Mouse (Mus musculus): Measurements from ENCODE around the gene B4galt5.

Gene B4galt5

DNA sequence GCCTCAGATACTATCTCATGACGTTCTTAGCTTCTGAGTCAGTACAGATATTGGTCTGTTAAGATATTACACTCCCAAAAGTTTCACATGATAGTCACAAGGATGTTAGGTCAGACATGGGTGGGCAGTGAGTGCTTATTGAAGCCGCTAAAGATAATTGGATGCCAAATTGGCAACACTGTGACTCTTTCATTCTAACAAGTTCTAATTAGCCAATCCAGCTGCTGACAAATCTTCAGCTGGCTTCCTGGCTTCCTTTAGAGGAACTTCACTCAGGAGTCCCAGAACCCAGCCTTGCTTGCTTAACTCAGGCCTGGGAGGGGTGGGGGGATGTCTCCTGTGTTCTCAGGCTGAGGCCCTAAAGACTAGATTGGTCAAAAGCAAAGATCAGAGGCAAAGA is 9.5 kb upstream of the B4galt5 start:
- DNase-seq, result no peak

DNA sequence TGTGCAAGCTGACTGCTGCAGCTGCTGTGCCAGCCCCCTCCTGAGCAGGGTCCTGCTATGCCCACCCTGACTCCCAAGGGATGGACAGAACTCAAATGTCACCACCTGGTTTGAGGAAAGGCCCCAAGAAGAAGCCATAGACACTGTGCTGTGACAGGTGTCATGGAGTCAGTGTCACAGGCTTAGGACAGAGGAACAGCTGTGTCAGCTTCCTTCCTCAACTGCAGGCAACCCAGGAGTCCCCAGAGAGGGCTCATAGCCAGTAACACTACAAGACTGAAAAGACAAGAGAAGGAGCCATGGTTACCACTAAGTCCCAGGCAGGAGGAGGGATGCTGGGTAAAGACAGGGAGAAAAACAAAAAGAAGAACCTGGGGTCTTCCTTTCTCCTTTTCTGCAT is 7.9 kb upstream of the B4galt5 start:
- DNase-seq, result no peak

DNA sequence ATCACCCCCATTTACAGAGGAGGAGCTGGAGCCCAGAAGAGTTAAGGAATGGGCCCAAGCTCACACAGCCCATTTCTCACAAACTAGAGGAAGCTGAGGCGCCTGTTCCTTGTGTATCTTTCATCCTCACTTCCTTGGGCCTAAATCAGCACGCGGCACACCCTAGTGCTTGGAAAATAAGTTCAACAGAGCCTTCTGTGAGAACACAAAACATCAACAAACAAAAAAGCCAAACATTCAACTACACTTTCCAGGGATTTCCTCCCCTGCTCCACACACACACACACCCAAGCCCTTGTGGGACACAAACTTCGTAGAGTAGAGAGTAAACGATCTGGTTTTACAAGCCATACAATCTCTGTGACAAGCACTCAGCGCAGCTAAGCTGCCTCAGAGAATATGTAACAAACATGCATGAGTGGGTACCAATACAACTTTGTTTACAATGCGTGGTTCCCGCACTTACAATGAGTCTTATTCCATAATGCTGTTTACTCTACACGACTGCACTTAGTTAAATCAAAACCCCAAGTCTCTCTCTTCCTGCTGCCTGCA is 5.7 kb upstream of the B4galt5 start:
- DNase-seq, result no peak

DNA sequence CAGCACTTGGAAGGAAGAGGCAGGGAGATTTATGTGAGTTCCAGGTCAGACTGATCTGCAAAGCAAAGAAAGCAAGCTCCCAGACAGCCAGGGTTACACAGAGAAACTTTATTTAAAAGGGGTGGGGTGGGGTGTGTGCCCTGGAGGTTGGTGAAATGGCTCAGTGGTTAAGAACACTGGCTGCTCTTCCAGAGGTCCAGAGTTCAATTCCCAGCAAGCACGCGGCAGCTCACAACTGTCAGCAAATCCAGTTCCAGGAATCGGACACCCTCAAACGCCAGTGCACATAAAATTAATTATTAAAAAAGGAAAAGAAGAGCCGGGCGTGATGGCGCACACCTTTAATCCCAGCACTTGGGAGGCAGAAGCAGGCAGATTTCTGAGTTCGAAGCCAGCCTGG is 5.1 kb upstream of the B4galt5 start:
- no peak for DNase-seq

DNA sequence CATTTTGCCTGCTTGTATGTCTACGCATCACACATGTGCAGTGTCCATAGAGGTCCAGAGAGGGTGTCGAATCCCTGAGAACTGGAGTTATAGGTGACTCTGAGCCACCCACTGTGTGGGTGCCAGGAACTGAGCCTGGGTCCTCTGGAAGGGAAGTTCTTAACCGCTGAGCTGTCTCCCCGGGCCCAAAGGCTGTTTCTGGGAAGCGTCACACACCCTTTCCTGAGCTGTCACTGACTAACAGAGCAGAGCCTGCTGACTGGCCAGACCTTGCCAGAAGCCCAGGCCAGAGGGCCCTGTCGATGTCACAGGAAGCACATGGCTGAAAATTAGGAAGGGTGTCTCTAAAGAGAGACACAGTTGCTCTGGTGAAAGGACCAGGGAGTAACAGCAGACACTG is 3.5 kb upstream of the B4galt5 start:
- no peak for DNase-seq

DNA sequence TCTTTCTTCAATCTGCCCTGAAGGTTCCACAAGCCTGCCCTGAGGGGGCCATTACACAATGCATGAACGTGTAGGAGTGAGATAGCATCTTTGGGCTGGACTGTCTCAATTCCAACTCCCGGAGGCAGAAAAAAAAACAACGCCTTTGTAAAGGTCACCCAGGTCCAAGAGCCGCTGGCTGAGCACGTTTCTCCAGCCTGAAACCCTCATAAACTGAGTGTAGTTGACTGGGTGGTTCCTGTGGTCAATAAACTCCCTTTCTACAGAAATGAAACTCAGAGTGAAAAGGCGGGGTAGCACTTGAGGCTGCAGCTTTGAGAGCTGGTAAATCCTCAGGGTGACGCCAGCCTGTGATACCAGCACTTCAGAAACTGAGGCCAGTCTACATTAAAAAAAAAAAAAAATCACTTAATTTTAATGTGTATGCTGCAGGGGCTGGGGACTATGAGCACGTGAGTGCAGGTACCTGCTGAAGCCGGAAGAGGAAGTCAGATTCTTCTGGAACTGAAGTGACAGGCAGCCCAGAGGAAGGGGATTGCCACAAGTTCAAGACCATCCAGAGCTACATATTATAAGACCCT is 2.5 kb upstream of the B4galt5 start:
- DNase-seq, result no peak

DNA sequence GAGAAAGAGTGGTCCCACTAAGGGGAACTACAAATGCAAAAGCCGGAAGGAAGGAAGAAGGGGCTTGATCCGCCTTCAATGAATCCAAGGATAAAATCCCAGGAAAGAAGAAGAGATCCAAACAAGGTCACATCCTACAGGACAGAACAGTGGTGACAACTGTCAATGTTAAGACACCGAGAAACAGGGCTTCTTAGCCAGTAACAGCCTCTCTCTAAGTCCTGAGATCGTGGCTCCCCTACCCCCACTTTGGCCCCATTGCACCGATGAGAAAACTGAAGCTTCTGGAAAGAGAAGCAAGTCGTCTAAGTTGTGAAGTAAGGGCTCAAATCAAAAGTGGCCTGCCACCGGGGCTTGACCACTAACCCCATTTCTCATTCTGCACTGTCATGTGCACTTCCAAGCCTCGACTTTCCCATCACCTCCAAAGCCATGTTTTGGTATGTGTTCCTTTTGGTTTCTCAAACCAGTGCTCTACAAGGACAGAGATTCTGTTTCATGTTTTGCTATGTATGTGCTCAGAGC is 1.2 kb upstream of the B4galt5 start:
- no peak for DNase-seq

DNA sequence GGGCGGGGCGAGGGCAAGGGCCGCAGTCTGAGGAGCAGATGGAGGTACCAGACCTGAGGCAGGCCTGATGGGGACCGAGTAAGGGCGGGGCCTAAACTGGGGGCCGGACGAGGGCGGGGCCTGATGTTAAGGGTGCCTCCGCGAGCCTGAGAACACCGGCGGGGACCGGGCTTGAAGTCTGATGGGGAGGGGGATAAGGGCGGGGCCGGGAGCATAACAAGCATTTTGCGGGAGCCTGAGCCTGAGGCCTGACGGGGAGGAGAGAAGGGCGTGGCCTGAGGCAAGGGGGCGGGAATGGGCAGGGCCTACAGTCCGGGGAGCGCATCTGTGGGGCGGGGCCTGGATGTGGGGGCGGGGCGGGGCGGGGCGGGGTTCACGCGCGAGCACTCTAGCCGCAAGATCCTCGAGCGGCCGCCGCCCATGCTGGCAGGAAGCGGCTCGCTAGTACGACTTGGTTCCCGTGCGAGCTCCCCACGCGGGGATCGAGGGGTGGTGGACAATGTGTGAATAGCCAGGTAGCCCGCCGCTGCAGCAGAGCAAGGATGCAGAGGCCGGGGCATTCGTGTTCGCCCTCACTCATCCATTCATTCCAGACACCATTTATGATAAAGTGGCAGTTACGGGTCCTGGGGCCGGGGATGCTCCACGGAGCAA is 427 bp upstream of the B4galt5 start:
- DNase-seq, result peak; percentile 95

DNA sequence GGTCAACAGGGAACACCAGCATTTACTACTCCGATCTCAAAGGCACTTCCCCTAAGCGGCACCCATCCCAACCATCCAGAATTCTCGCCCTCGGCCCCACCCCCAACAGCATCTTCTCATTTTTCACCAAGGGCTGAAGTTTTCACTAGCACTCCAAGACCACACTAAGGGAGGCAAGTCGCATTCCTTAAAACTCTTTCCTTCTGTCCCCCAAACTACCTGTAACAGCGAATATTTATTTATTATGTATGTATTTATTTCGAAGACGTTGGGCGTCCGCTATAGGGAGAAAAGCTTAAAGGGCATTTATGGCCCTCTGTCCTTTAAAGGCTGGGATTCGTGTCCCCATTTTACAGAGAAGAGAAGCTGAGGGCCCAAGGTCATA is 1.0 kb downstream of the B4galt5 start:
- DNase-seq, result peak; percentile 31

DNA sequence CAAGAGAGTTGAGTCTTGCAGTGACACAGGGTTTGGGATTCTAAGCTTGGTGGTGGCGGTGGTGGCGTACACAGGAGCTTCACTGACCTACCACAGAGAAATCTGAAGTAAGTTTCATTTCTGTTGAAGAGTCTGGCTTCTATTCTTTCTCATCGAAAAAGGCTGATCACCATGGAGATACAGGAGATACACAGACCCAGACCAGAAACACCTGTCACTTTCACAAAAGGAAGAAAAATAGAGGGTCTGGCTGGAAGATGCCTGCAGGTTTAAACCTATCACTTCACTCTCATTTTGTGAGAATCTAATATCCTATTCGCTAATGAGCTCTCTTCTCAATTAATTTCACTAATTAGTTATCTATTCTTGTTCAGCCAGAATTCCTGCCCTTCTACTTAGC is 1.6 kb downstream of the B4galt5 start:
- no peak for DNase-seq

DNA sequence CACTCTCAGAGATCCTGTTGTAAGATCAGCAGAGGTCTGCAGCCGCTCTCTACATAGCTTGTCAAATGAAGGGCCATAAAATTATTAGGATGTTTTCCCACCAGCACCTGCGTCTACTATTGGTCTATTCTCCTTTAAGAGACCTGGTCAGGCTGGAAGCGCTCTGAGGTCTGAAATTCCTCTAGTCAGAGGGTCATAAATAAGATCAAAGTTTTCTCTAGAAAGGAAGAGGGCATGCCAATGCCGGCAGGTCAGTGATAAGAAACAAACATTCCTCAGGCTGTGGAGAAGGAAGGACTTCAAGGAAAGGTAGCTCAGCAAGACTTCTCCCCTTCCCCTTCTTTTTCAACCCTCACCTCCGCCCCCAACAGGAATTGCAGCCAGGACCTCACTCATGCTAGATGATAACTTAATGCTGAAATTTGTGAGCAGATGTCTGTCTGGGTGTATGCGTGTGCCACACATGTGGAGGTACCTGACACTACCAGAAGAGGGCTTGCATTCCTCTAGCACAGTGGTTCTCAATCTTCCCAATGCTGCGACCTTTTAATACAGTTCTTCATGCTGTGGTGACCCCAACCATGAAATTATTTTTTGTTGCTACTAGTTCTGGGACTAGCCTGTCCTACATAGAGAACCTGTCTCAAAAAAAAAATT is 3.3 kb downstream of the B4galt5 start:
- no peak for DNase-seq

DNA sequence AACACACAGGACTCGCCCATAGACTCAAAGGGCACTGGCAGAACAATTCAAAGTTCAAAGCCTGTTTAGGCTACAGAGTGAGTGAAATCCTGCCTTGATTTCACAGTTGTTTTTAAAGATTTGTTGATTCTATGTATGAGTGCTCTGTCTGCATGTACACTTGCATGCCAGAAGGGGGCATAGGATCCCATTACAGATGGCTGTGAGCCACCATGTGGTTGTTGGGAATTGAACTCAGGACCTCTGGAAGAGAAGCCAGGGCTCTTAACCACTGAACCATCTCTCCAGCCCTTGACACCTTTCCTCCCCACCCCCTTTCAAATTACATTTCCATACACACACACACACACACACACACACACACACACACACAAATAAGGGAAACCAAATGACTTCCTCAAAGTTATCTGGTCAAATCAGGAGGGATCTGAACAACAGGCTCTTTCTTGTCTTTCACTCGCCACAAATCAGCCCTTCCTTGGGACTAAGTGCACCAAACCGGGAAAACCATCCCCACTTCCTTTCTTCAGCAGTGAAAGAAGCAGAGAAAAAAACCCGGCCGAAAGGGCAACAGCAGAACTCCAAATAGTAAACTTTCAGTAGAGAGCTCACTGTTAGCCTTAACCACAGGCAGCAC is 4.0 kb downstream of the B4galt5 start:
- no peak for DNase-seq

DNA sequence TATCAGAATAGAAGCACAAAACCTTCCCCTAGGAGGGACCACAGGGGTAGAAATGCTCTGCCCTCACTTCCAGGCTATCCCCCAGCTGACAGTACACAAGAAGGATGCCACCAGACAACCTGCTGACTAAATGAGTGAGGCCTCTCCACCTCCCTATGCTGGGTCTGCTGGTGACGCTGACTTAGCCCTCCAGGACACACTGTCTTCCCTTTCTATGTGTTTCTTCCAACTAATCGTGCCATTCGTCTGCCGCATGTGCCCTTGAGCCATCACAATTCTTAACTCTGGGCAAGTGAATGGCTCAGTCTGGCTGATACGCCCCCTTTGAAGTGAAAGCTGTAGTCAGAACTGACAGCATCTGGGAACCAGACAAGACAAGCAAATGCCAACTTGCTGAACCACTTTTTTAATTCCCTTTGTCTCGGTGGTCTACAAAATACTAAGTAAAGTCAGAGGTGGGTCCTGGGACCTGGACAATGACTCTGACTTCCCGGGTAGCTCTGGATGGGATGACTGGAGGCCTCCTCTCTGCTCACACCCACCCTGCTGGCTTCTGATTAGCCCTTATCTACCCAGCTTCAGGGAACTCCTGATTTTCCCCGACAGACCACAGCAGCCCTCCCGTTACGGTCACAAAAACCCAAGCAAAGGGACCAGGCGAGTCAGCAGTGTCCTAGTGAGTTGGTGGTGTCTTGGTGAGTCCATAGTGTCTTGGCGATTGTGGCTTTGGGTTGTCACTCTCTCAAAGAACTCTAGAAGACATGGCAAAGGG is 5.4 kb downstream of the B4galt5 start:
- DNase-seq, result no peak

DNA sequence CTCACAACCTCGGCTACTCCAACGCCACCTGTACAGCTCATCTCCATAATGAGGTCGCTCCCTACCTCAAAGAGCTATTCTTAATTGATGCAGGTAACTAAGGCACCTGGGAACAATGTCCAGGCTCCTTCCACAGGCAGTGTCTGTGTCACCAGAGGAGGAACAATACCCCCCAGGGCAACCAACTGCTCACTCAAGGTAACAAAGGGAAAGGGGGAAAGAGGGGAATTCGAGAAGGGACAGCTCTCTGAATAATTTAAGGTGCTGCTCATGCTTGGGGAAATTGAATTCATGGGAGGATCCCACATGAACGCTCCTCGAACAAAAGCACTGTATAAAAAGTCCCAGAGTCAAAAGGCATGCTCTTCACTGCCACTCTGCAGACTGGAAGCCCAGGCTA is 6.1 kb downstream of the B4galt5 start:
- DNase-seq, result no peak

DNA sequence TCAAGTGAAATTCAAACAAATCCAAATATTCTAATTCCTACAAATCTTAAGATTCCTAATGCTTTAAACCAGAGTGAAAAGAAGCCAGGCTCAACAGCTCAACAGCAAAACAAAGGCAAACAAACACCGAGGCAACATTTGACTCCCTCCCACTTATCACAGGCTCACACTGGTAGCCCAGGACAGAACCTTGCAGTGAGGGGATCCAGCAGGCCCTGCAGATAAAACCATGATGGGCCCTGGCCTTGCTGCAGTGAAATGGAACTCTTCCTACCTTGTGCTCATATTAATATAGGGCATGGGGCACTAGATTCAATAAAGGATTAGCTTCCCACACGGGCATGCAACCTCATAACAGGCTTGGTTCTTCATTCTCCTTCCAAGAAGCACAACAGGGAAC is 11.4 kb downstream of the B4galt5 start:
- no peak for DNase-seq

DNA sequence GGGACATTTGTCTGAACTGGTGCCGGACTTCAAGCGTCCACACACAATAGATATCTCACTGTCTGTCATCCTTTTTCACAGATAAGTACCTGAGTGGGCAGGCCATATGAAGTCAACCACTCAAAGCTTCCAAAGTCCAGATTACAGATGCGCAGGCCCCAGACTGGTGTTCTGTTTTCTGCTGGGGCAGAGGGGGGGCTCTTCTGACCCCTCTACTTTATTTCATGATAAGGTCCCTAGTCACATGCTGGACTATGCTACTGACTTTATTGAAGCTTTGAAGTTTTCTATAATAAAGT is 11.8 kb downstream of the B4galt5 start:
- DNase-seq, result no peak

DNA sequence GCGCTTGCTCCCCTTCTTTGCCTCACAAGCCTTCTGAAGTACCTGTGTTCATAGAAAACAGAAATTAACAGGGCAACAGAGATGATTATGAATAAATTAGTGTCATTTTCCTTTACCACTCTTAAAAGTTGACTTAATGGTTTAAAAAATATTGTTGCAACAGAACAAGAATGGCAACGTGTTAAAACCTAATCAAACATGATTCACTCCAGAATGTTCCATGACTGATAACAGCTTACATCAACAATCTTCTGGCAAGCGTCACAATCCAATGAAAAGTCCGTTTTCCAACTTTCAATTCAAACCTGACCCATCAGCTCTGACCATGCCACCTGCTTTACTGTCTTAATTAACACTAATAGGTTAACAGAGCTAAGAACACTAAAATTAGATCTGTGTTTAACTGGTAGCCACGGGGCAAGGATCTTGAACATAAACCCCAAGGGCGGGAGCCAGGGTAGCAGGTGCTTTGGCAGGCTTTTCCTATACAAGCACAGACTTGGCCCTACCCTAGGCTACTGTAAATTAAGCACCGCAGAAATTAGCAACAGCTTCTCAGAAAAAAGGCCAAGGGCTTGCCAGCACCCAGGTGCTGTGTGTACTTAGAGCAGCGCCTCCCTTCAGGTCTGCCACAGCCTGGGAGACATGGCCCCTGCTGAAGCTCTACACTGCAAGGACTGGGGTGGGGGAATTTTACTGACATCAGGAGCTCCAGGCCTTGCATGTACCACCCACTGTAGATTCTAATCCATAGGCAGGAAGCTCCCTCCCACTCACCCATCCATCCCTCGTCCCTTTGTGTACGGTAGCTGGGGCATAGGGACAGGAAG is 12.4 kb downstream of the B4galt5 start:
- no peak for DNase-seq

DNA sequence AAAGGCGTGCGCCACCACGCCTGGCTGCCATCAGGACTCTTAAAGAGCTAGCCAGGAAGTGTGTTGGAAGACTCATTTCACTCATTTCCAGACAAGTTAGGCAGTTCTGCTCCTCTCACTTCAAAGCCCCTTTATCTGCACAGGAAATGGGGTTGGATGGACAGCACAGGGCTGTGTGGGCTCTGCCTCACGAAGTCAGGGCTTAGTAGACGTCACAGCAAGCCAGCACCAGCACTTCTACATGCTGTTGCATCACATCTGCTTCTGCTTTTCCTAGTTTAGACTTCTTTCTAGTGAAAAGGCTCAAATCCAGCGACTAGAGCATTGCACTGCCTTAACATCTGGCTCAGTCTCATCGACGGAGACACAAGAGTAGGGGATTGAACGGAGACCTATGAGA is 13.9 kb downstream of the B4galt5 start:
- no peak for DNase-seq

DNA sequence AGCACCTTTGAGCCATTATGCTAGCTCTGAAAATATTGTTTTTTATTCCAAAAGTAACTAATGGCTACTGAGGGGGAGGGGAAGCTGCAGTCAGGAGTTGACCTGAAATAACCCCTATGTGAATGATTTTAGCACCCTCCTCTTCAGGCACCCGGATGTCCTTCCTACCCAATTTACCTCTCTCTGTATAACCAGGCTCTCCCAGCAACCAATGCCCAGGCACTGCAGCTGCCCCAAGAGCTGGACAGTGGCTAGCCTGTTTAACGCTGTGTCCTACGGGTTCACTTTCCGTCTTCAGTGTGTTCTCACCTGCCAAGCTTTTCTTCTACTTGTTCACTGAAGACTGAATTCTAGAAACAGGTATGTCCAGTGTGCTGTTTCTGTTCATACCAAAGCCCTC is 14.7 kb downstream of the B4galt5 start:
- no peak for DNase-seq

DNA sequence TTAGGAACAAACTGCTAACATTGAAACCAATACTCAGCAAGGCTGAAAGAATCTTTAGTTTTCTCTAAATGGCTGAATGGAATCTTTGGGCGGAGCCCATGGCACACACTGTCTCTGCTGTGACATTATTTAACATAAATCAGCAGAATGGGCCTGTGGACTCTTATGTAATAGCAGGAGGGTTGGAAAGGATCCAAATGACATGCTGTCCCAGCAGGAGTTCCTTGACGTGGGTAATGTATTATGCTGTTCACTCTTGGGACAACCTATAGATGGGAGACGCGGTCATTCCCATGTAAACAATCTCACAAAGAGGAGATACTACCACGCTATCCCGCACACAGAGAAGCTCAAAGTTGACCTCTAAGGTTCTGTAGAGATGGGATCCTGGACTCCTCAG is 15.5 kb downstream of the B4galt5 start:
- no peak for DNase-seq

DNA sequence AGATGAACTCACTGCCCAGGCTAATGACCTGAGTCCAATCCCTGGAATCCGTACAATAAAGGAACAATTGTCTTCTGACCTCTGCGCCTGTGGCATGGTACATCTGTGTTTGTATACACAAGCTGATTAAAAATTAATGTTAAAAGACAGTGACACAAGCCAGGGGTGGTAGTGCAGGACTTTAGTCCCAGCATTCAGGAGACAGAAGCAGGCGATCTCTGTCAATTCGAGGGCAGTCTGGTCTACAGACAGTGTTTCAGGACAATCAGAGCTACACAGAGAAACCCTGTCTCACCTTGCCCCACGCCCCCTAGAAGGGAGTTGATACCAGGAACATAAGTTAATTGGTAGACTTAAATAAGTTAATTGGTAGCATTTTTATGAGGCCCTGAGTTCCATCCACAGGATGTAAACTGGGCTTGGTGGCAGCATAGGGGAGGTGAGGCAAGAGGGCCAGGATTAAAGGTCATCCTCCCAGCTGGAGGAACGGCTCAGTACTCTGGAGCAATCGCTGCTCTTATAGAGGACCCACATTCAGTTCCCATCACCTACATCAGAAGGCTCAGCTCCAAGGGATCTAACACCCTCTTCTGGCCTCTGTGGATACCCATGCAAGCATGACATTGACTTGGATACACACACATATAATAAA is 16.5 kb downstream of the B4galt5 start:
- no peak for DNase-seq

All from right cerebral cortex, adult 18-20 months (tissue).